In genomic region chr11:60538371-60539281, GRCm38 (mm10) we compare ENCODE assay signal across 8 mouse cellular contexts. TPM values are rescaled to one million over a fixed set of nuclear protein-coding genes. Genes with fewer than 3 reads are reported as not detected.
A peak's percentile ranks its signal among the peaks of the same experiment; 100 is the strongest.
DNase-seq lines count a peak whose midpoint lies in the region; ATAC-seq and TF ChIP-seq lines count a peak whose summit lies in the region.

No protein-coding gene starts in this region.

- H3K4me3 ChIP-seq in C2C12 (ENCODE audit: insufficient read depth, poor library complexity, severe bottlenecking) = peak overlapping the region; percentile 94
- peak overlapping the region; percentile 99 for H3K4me3 ChIP-seq in heart, embryonic 13.5 days
- peak overlapping the region; percentile 93 for H3K4me3 ChIP-seq in kidney, postnatal 0 days (replicated peaks; ENCODE audit: low read depth, low read length)
- peak overlapping the region; percentile 64 for H3K4me3 ChIP-seq in liver, postnatal 0 days (ENCODE audit: low read depth, low read length)
- H3K4me3 ChIP-seq in neural tube, embryonic 11.5 days (ENCODE audit: low read depth, low read length) = peak overlapping the region; percentile 96

- TF ChIP-seq EP300 in liver, postnatal 0 days (IDR thresholded peaks at IDR 0.05; ENCODE audit: low read depth) = no peak

- WGBS in heart, embryonic 13.5 days = under 1% methylated on average over 93 of the region's 93 CpGs
- under 1% methylated on average over 93 of the region's 93 CpGs for WGBS in kidney, postnatal 0 days
- under 1% methylated on average over 79 of the region's 93 CpGs for WGBS in liver, postnatal 0 days (ENCODE audit: insufficient replicate concordance)
- WGBS in neural tube, embryonic 11.5 days = under 1% methylated on average over 91 of the region's 93 CpGs

- H3ac ChIP-seq in C2C12 (ENCODE audit: control insufficient read depth, insufficient read length, low read depth) = peak overlapping the region; percentile 84

- peaks cover 39% of the 10 kb centered on the region for H3K36me3 ChIP-seq in C2C12 (ENCODE audit: control insufficient read depth, insufficient read depth)
- peaks cover 35% of the 10 kb centered on the region for H3K36me3 ChIP-seq in heart, embryonic 13.5 days
- H3K36me3 ChIP-seq in kidney, postnatal 0 days (ENCODE audit: insufficient read depth, low read length) = peaks cover 10% of the 10 kb centered on the region; the same call in 1 of the 2 replicates
- peaks cover 8% of the 10 kb centered on the region; the same call in 1 of the 2 replicates for H3K36me3 ChIP-seq in liver, postnatal 0 days (replicated peaks; ENCODE audit: insufficient read depth, low read length)
- no peaks in the 10 kb centered on the region for H3K36me3 ChIP-seq in neural tube, embryonic 11.5 days (ENCODE audit: control insufficient read depth, insufficient read depth, low read length)

- peak overlapping the region; percentile 98 for H3K27ac ChIP-seq in heart, embryonic 13.5 days (replicated peaks)
- peak overlapping the region; percentile 99 for H3K27ac ChIP-seq in kidney, postnatal 0 days
- H3K27ac ChIP-seq in liver, postnatal 0 days (ENCODE audit: low read depth) = peak overlapping the region; percentile 97
- peak overlapping the region; percentile 99 for H3K27ac ChIP-seq in neural tube, embryonic 11.5 days (ENCODE audit: low read depth, low read length)

- peaks cover 50% of the 10 kb centered on the region for H3K4me1 ChIP-seq in heart, embryonic 13.5 days
- peaks cover 27% of the 10 kb centered on the region; the same call in 1 of the 2 replicates for H3K4me1 ChIP-seq in kidney, postnatal 0 days (replicated peaks; ENCODE audit: insufficient read depth, low read length)
- peaks cover 39% of the 10 kb centered on the region for H3K4me1 ChIP-seq in liver, postnatal 0 days (ENCODE audit: insufficient read depth)
- peaks cover 17% of the 10 kb centered on the region for H3K4me1 ChIP-seq in neural tube, embryonic 11.5 days (ENCODE audit: control insufficient read depth, insufficient read depth, low read length)

- peak; percentile 11; the same call in 1 of the 2 replicates for ATAC-seq in heart, embryonic 13.5 days (ENCODE audit: extremely low read depth, insufficient number of reproducible peaks, low FRiP score, low TSS enrichment)
- ATAC-seq in kidney, postnatal 0 days (replicated peaks; ENCODE audit: low FRiP score, low read depth) = peak; percentile 25
- ATAC-seq in liver, postnatal 0 days = peak; percentile 20
- no peak for ATAC-seq in neural tube, embryonic 11.5 days (ENCODE audit: insufficient read depth, low FRiP score, low TSS enrichment)

- no peaks in the 10 kb centered on the region for H3K9me3 ChIP-seq in heart, embryonic 13.5 days
- H3K9me3 ChIP-seq in kidney, postnatal 0 days (replicated peaks; ENCODE audit: low read length) = no peaks in the 10 kb centered on the region
- H3K9me3 ChIP-seq in liver, postnatal 0 days (ENCODE audit: low read length) = no peaks in the 10 kb centered on the region
- H3K9me3 ChIP-seq in neural tube, embryonic 11.5 days (ENCODE audit: control insufficient read depth, low read length) = no peaks in the 10 kb centered on the region

- H3K9ac ChIP-seq in heart, embryonic 13.5 days = peak overlapping the region; percentile 99
- peak overlapping the region; percentile 96 for H3K9ac ChIP-seq in kidney, postnatal 0 days (ENCODE audit: low read depth, low read length)
- peak overlapping the region; percentile 70 for H3K9ac ChIP-seq in liver, postnatal 0 days (replicated peaks)
- peak overlapping the region; percentile 91 for H3K9ac ChIP-seq in neural tube, embryonic 11.5 days (ENCODE audit: low read length)

- peak; percentile 75 for DNase-seq in adrenal gland, adult 2 months
- DNase-seq in embryo, embryonic 9.5 days (ENCODE audit: extremely low spot score) = peak; percentile 42
- DNase-seq in kidney, postnatal 0 days (ENCODE audit: low spot score) = peak; percentile 43
- DNase-seq in liver, postnatal 0 days = peak; percentile 71
- DNase-seq in neural tube, embryonic 11.5 days (ENCODE audit: low spot score) = peak; percentile 48
- DNase-seq in testis, postnatal 14 days (ENCODE audit: low spot score) = peak; percentile 66

- H3K79me3 ChIP-seq in C2C12 (ENCODE audit: low read depth) = peaks cover 54% of the 10 kb centered on the region

- peak overlapping the region; percentile 99 for H3K4me2 ChIP-seq in heart, embryonic 13.5 days
- H3K4me2 ChIP-seq in kidney, postnatal 0 days (ENCODE audit: low read length) = peak overlapping the region; percentile 84
- H3K4me2 ChIP-seq in liver, postnatal 0 days (ENCODE audit: low read depth, low read length) = peak overlapping the region; percentile 98
- H3K4me2 ChIP-seq in neural tube, embryonic 11.5 days (ENCODE audit: low read depth) = peak overlapping the region; percentile 76

- TF ChIP-seq CTCF in C2C12 (IDR thresholded peaks at IDR 0.05; ENCODE audit: control insufficient read depth, insufficient read depth, insufficient read length) = no peak
- no peak for TF ChIP-seq CTCF in kidney, postnatal 0 days (IDR thresholded peaks at IDR 0.05; ENCODE audit: low read depth)
- TF ChIP-seq CTCF in liver, postnatal 0 days (IDR thresholded peaks at IDR 0.05; ENCODE audit: low read depth) = no peak

- peaks cover 58% of the 10 kb centered on the region for H3K79me2 ChIP-seq in C2C12 (ENCODE audit: control insufficient read depth, insufficient read depth)

- H3K27me3 ChIP-seq in C2C12 (ENCODE audit: control insufficient read depth, insufficient read depth, insufficient read length) = no peaks in the 10 kb centered on the region
- H3K27me3 ChIP-seq in heart, embryonic 13.5 days (replicated peaks) = no peaks in the 10 kb centered on the region
- no peaks in the 10 kb centered on the region for H3K27me3 ChIP-seq in kidney, postnatal 0 days (ENCODE audit: insufficient read depth, low read length)
- H3K27me3 ChIP-seq in liver, postnatal 0 days (ENCODE audit: insufficient read depth, low read length) = no peaks in the 10 kb centered on the region
- no peaks in the 10 kb centered on the region for H3K27me3 ChIP-seq in neural tube, embryonic 11.5 days (ENCODE audit: control insufficient read depth, insufficient read depth, low read length)

TF ChIP-seq in C2C12, 6 proteins besides CTCF, POLR2A, EP300 and RAD21:
- TF ChIP-seq FOSL1 (IDR thresholded peaks at IDR 0.05; ENCODE audit: insufficient read depth, low read length, poor library complexity, severe bottlenecking) (no peak), MYOD1 (IDR thresholded peaks at IDR 0.05; ENCODE audit: control insufficient read depth, insufficient read length, low read depth) (no peak), MYOG (IDR thresholded peaks at IDR 0.05; ENCODE audit: control insufficient read depth, extremely low read depth, insufficient read length) (no peak)

RNA-seq across cellular contexts. Expression of gene Alkbh5, which starts 2.4 kb away (rescaled TPM):
- polyA plus RNA-seq in C2C12 (2012; fragmentation: generic; extraction: Trizol) = 20.1 TPM
- 10 to 100 TPM; 93.8 to 98.1 TPM for total RNA-seq in adrenal gland, adult 2 months (2021)
- 37.9 and 39.3 TPM in 2 replicates for polyA plus RNA-seq in adrenal gland, adult 2 months (2012; rRNA removed)
- 32.1 and 35.8 TPM in 2 replicates for polyA plus RNA-seq in heart, embryonic 13.5 days (2015; fragmentation: Nextera tagmentation; extraction: Ambion mirVana)
- 38.3 and 41.5 TPM in 2 replicates for polyA plus RNA-seq in kidney, postnatal 0 days (2015; fragmentation: Nextera tagmentation; extraction: Ambion mirVana)
- 16.7 and 19.1 TPM in 2 replicates for polyA plus RNA-seq in liver, postnatal 0 days (2015; fragmentation: Nextera tagmentation; extraction: Ambion mirVana)
- 29.7 and 31.5 TPM in 2 replicates for polyA plus RNA-seq in neural tube, embryonic 11.5 days (2014; fragmentation: Nextera tagmentation; extraction: Ambion mirVana)
